Mouse (Mus musculus) bone marrow macrophage, adult 2 months (primary cell): ENCODE results near the gene Igsf6. TPM values are rescaled to one million over a fixed set of nuclear protein-coding genes. Genes with fewer than 3 reads are reported as not detected.

Experiments
- H3K27ac ChIP-seq: 2 replicates; pipeline ENCODE4 v1.5.1; 2012; ENCODE audit warnings: low read depth, low read length; ENCODE audit not compliant: insufficient read depth
- H3K4me1 ChIP-seq: 2 replicates; pipeline ENCODE4 v1.6.1; 2012; ENCODE audit warnings: low read length; ENCODE audit not compliant: control insufficient read depth, insufficient read depth
- H3K4me3 ChIP-seq: 2 replicates; pipeline ENCODE4 v1.5.1; 2012; ENCODE audit warnings: mild to moderate bottlenecking, low read length, moderate library complexity; ENCODE audit not compliant: insufficient read depth
- CTCF ChIP-seq: IDR thresholded peaks from 2 replicates; pipeline ENCODE4 v1.5.1; 2012; ENCODE audit warnings: low read depth, mild to moderate bottlenecking, low read length, moderate library complexity
- POLR2A ChIP-seq: IDR thresholded peaks from 2 replicates; pipeline ENCODE4 v1.6.1; 2012; ENCODE audit warnings: mild to moderate bottlenecking, low read depth, low read length, borderline replicate concordance
- polyA plus RNA-seq: library from polyadenylated mRNA; stranded (reverse); fragments of >200 nt; gene quantifications from 2 replicates; pipeline ENCODE4 v1.2.4, GENCODE M21; 2012; ENCODE audit not compliant: missing spikeins, insufficient read depth, insufficient read length

Gene Igsf6
- polyA plus RNA-seq, 1 experiment = 191 TPM

DNA sequence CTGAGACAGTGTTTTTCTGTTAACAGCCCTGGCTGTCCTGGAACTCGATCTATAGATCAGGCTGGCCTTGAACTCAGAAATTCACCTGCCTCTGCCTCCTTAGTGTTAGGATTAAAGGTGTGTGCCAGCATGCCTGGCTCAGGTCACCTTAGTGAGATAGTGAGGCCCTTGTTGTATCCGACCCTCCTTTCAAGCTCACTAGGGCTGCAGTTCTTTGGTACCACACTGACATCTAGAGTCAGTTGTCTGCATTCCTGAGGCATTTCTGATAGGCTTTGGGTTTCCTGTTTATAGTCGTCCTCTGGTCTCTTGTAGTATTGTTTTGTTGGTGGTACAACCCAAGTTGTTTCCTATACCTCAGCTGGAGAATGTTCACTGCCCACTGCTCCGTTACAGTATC is 10.1 kb downstream of the Igsf6 start:
- TF ChIP-seq CTCF (no peak), POLR2A (no peak)
- Histone ChIP-seq H3K4me1 (peaks cover 9% of the 10 kb centered on the region), H3K27ac (no peak overlapping the region), H3K4me3 (no peak overlapping the region)

DNA sequence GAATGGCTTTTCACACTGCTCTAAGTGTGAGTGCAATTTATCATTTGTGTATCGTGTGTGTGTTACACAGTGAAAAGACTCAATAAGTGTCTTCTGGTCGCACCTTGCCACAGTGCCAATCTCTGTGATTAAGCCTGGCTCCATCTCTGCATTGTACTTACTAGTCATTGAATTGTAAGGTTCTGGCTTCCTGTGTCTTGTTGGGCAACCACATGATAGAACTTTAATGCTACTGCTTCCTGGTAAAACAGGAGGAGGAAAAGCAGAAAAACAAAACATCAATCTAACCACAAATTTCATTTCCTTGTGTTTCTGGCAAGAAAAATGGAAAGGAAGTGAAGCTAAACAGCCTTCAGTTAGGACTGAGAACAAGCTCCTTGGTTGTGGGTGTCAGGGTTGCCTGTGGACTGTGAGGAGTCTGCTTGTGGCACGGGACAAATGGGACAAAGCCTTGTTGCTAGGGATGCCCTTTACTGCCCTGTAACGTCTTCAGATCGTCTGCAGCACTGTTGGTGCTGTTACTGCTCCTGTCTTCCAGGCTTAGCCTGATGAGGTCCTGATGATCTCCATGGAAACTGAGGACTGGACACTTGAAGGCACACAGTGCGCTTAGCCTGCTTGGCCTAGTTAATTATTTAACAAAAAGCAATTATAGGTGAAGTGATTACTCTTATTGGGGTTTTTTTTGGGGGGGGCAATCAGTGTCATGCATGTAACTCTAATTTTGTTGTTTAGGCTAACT is 14.7 kb downstream of the Igsf6 start:
- H3K27ac ChIP-seq = peak overlapping the region; percentile 57
- no peak for TF ChIP-seq POLR2A
- TF ChIP-seq CTCF = no peak
- no peak overlapping the region for H3K4me3 ChIP-seq
- H3K4me1 ChIP-seq = peaks cover 17% of the 10 kb centered on the region

DNA sequence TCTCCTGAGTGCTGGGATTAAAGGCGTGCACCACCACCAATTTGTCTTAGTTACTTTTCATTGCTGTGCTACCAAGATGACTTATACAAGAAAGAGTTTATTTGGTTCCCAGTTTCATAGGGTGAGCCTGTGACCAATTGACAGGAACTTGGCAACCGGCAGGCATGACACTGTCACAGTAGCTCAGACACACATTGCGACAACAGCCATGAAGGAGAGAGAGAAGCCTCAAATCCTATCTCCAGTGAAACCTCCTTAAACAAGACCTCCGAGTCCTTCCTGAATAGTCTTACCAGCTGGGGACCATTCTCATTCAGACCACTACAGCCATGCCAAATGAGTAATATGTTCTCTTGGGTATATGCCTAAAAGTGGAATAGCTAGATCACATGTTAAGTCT is 21.3 kb downstream of the Igsf6 start:
- Histone ChIP-seq H3K27ac (no peak overlapping the region), H3K4me1 (peaks cover 9% of the 10 kb centered on the region), H3K4me3 (no peak overlapping the region)
- no peak for TF ChIP-seq CTCF
- no peak for TF ChIP-seq POLR2A

DNA sequence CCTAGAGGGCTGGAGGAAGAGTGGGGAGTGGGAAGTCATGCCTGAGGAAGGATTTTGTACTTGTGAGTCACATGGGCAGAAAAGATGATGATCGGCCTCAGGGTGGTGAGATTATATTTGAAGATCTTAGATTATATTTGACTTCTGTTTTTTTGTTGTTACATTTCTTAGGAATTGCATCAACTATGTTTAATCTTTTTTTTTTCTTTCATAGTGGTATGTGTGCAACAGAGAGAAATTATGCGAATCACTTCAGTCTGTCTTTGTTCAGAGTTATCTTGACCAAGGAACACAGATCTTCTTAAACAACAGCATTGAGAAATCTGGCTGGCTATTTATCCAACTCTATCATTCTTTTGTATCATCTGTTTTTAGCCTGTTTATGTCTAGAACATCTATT is 26.7 kb downstream of the Igsf6 start:
- no peak for TF ChIP-seq CTCF
- Histone ChIP-seq H3K27ac (no peak overlapping the region), H3K4me1 (peaks cover 20% of the 10 kb centered on the region)

DNA sequence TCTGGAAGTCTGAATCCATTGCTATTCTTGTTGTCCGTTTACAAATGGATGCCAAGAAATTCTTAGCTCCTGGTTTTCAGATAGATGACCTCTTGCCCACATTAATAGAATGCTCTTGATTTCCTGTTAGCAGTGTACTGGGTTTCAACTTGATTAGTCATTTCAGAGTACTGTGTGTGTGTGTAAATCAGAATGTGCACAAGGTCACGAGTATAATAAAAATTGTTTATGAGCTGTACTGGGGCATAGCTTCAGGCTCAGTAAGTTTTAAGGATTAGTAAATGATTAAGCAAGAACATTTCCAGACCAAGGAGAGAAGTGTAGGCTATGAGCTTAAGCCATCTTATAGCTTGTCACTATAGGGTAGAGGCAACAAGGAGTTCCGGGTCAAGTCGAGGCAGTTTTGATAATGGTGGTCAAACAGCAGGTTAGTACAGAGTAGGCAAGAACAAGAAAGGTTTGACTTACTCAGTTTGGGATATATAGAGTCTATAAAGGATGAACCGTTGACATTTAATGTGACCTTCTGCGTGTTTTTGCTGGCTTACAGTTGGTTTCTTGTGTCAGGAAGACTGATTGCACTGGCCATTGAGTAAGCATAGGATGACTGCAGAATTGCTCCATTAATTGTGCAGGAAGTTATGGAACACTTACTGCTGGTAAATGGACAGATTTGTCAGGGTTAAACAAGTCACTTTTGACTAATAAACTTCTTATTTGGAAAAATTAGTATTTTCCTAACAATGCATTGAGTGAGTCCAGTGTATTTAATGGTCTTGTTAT is 28.5 kb downstream of the Igsf6 start:
- Histone ChIP-seq H3K27ac (no peak overlapping the region), H3K4me3 (no peak overlapping the region), H3K4me1 (peaks cover 21% of the 10 kb centered on the region)
- TF ChIP-seq POLR2A (no peak), CTCF (no peak)

More for the DNA sequence above, 26.7 kb downstream of the Igsf6 start:
- no peak overlapping the region for H3K4me3 ChIP-seq

DNA sequence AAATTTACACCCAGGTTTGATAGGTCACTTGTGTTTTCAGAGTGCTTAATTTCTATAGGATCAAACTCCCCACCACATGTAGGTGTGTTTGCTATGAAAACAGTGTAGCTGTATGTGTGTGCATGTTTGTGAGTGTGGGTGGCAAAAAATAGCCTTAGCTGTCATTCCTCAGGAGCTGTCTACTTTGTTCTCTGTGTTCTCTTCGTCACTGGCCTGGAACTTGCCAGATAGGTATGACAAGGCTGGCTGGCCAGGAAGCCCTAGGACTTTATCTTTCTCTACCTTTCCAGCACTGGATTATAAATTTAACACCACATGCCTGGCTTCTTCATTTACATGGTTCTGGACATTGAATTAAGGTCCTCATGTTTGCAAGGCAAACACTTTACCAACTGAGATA is 30.1 kb downstream of the Igsf6 start:
- Histone ChIP-seq H3K4me3 (no peak overlapping the region), H3K27ac (no peak overlapping the region), H3K4me1 (peaks cover 21% of the 10 kb centered on the region)
- TF ChIP-seq CTCF = no peak
- TF ChIP-seq POLR2A = no peak

DNA sequence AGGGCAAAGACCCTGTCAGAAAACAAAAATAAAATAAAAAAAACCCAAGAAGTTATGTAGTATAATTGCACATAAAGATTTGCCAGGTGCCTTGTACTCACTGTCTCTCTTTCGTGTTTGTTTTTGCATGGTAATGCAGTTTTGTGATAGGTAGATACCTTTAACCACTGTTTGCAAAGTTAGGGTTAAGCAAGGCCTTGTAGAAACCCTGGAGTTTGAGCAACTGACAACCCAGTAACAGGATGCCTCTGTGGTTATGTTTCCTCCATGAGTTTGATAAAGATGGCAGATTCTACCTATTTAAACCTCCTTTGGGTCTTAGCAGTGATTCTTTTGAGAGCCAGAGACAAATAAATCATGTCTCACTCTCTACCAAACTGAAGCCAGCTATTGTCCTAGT is 30.9 kb downstream of the Igsf6 start:
- Histone ChIP-seq H3K27ac (no peak overlapping the region), H3K4me1 (peaks cover 20% of the 10 kb centered on the region), H3K4me3 (no peak overlapping the region)
- TF ChIP-seq POLR2A = no peak
- TF ChIP-seq CTCF = no peak

DNA sequence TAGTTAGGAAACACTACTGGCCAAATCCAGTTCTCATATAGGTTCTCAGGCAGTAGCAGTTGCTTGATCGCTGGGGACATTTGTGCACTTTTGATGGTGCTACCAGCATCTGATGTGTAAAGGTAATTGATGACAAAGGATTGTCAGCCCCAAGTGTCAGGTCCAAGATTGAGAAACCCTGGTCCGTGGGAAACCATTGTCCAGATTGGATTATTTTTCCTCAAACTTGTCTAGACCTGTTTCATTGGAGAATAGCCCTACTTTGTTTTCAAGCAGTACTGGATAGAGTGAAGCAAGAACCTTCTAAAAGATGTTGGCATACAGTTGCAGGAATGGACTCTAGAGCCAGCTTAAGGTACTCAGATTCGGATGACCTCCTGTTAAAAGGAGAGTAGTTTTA is 31.4 kb downstream of the Igsf6 start:
- H3K4me3 ChIP-seq = no peak overlapping the region
- peaks cover 19% of the 10 kb centered on the region for H3K4me1 ChIP-seq
- no peak overlapping the region for H3K27ac ChIP-seq
- TF ChIP-seq POLR2A = no peak
- no peak for TF ChIP-seq CTCF

DNA sequence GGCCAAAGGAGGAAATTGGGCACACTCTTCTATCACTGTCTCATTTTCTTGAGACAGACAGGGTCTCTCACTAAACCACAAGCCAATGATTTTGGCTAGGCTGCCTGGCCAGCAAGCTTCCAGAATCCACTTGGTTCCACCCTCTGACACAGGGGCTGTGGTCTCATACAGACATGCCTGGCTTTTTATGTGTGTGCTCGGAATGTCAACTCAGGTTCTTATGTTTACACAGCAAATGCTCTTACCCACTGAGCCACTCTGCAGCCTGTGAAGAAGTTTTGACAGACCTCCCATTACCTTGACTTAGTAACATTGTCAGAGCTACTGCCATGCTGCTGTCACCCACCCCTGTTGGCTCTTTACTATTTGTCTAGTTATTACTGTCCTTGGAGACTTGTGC is 32.4 kb downstream of the Igsf6 start:
- Histone ChIP-seq H3K4me1 (peaks cover 17% of the 10 kb centered on the region), H3K4me3 (no peak overlapping the region), H3K27ac (no peak overlapping the region)
- TF ChIP-seq POLR2A = no peak
- TF ChIP-seq CTCF = no peak

DNA sequence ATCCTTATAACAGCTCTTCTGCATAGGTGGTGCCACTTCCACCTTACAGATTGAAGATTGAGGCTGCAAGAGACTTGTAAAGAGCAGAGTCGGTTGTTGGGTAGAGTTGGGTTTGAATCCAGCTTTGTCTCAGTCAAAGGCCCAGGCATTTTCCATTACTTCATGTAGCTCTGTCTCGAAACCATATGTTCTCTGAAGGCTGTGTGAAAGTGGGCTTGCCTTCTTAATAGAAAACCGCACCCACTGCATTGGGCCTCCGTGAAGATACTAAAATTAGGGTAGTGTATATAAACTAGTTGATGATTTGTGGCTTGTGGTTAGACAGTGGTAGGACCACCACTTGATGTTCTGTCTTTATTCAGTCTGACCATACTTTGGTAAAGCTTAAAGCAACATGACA is 33.8 kb downstream of the Igsf6 start:
- no peak overlapping the region for H3K4me3 ChIP-seq
- TF ChIP-seq POLR2A = no peak
- TF ChIP-seq CTCF = no peak
- H3K27ac ChIP-seq = no peak overlapping the region
- H3K4me1 ChIP-seq = peaks cover 11% of the 10 kb centered on the region; the same call in 1 of the 2 replicates
